Mouse (Mus musculus) c-Kit-positive CD71-positive TER-119-positive erythroid progenitor cells, embryonic 14.5 days (primary cell): ENCODE results near the gene Galnt18.

Experiments
- DNase-seq: peaks from one replicate; pipeline ENCODE4 v3.0.0-alpha.2; 2013; ENCODE audit warnings: low spot score

Galnt18 gene

GRCm38 (mm10) chr7:111771251-111771801, 8.5 kb downstream of the Galnt18 start:
- DNase-seq, result no peak

GRCm38 (mm10) chr7:111770585-111770984, 9.2 kb downstream of the Galnt18 start:
- DNase-seq, result no peak

- no peak for DNase-seq
These were observed 13.5 kb downstream of the Galnt18 start for GRCm38 (mm10) chr7:111766145-111766767.

GRCm38 (mm10) chr7:111762754-111763153, 17.0 kb downstream of the Galnt18 start:
- DNase-seq, result no peak

GRCm38 (mm10) chr7:111748571-111749071, 31.2 kb downstream of the Galnt18 start:
- DNase-seq, result no peak

GRCm38 (mm10) chr7:111744770-111745169, 35.0 kb downstream of the Galnt18 start:
- DNase-seq, result no peak

- DNase-seq, result no peak
These were observed 38.2 kb downstream of the Galnt18 start for GRCm38 (mm10) chr7:111741595-111741994.

GRCm38 (mm10) chr7:111740091-111740490, 39.7 kb downstream of the Galnt18 start:
- DNase-seq, result no peak

- no peak for DNase-seq
These were observed 40.4 kb downstream of the Galnt18 start for GRCm38 (mm10) chr7:111739371-111739765.

- DNase-seq, result no peak
These were observed 41.1 kb downstream of the Galnt18 start for GRCm38 (mm10) chr7:111738456-111739370.

GRCm38 (mm10) chr7:111737426-111737825, 42.4 kb downstream of the Galnt18 start:
- DNase-seq, result no peak

GRCm38 (mm10) chr7:111736365-111736764, 43.4 kb downstream of the Galnt18 start:
- DNase-seq, result no peak

- no peak for DNase-seq
These were observed 49.2 kb downstream of the Galnt18 start for GRCm38 (mm10) chr7:111730346-111731269.

GRCm38 (mm10) chr7:111726928-111727327, 52.8 kb downstream of the Galnt18 start:
- DNase-seq, result no peak

- no peak for DNase-seq
These were observed 55.0 kb downstream of the Galnt18 start for GRCm38 (mm10) chr7:111724730-111725129.

GRCm38 (mm10) chr7:111724004-111724403, 55.8 kb downstream of the Galnt18 start:
- DNase-seq, result no peak

- no peak for DNase-seq
These were observed 58.5 kb downstream of the Galnt18 start for GRCm38 (mm10) chr7:111721308-111721698.

- no peak for DNase-seq
These were observed 59.1 kb downstream of the Galnt18 start for GRCm38 (mm10) chr7:111720511-111721307.

GRCm38 (mm10) chr7:111718900-111719299, 60.9 kb downstream of the Galnt18 start:
- no peak for DNase-seq

GRCm38 (mm10) chr7:111714639-111715360, 65.0 kb downstream of the Galnt18 start:
- no peak for DNase-seq
